Mouse (Mus musculus): ENCODE measurements at regions not wholly inside any gene's neighbourhood (a gene's known extent, or its start where the extent isn't known, plus 50 kb on each side); places are given as distances from the start of the nearest gene placed in this dataset.

GRCm38 (mm10) chr13:37149066-37149781 is 99.2 kb upstream of the F13a1 start:
- DNase-seq: no peak

- DNase-seq: peak; percentile 2
Measured at GRCm38 (mm10) chr13:37148627-37149026, 98.6 kb upstream of the F13a1 start.

- no peak for DNase-seq
Measured at GRCm38 (mm10) chr13:37147790-37148189, 97.7 kb upstream of the F13a1 start.

GRCm38 (mm10) chr13:37142812-37143211 is 92.8 kb upstream of the F13a1 start:
- DNase-seq: no peak

- DNase-seq: no peak
Measured at GRCm38 (mm10) chr13:37135115-37135514, 85.1 kb upstream of the F13a1 start.

GRCm38 (mm10) chr13:37134518-37134917 is 84.5 kb upstream of the F13a1 start:
- DNase-seq: no peak

- DNase-seq: no peak
Measured at GRCm38 (mm10) chr13:37130637-37131036, 80.6 kb upstream of the F13a1 start.

- no peak for DNase-seq
Measured at GRCm38 (mm10) chr13:37121602-37122001, 71.6 kb upstream of the F13a1 start.

- DNase-seq: no peak
Measured at GRCm38 (mm10) chr13:37120219-37120618, 70.2 kb upstream of the F13a1 start.

- no peak for DNase-seq
Measured at GRCm38 (mm10) chr13:37114324-37114723, 64.3 kb upstream of the F13a1 start.

GRCm38 (mm10) chr13:37111747-37112146 is 61.7 kb upstream of the F13a1 start:
- no peak for DNase-seq

- DNase-seq: no peak
Measured at GRCm38 (mm10) chr13:37107721-37108120, 57.7 kb upstream of the F13a1 start.

GRCm38 (mm10) chr13:37106009-37106408 is 56.0 kb upstream of the F13a1 start:
- no peak for DNase-seq

- DNase-seq: no peak
Measured at GRCm38 (mm10) chr13:37104410-37105294, 54.6 kb upstream of the F13a1 start.

GRCm38 (mm10) chr13:37103741-37104296 is 53.8 kb upstream of the F13a1 start:
- DNase-seq: no peak

- DNase-seq: no peak
Measured at GRCm38 (mm10) chr13:37101755-37102154, 51.7 kb upstream of the F13a1 start.

All from kidney, adult 9 months (tissue).